Mouse (Mus musculus) testis, postnatal 14 days (tissue): ENCODE measurements around the gene Grm1.

Experiments
- DNase-seq: peaks from one replicate; pipeline ENCODE4 v3.0.0; 2021; ENCODE audit warnings: low spot score

Grm1 gene

GRCm38 (mm10) chr10:10710837-10711236, 371.3 kb downstream of the Grm1 start:
- DNase-seq, result no peak

DNA sequence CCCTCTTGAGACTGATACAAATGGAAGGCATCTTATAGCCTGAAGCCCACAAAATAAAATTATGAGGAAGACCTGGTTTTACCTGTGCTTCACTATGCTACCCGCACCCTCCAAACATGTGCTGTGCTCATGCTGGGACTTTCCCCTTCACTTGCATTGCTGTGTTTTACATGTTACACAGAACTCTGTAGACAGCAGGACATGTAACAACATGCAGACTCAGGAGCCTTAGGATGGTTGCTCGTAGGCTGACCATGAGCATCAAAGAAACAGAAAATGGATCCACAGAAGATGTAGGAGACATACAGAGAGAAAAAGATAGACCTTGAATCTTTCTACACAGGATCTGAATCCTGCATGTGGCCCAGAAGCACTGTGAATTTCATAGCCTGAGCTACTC, 371.8 kb downstream of the Grm1 start:
- no peak for DNase-seq

DNA sequence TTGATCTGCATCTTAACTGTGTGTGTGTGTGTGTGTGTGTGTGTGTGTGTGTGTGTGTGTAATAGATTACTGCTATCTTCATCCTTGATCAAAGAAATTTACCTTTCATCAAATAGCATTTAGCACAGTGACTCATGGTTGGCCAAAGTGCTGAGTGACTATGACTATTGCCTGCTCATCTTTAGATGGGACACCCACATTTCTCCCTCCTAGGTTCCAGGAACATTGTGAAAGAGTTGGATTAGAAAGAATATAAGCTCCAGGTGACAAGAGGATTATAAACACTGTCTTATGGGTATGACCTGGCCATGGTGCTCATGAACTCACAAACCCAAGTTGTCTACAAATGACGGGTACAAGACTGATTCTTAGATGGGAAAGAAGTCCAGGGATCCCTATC, 374.1 kb downstream of the Grm1 start:
- no peak for DNase-seq

- no peak for DNase-seq
Observed at GRCm38 (mm10) chr10:10701326-10701725, 380.8 kb downstream of the Grm1 start.

DNA sequence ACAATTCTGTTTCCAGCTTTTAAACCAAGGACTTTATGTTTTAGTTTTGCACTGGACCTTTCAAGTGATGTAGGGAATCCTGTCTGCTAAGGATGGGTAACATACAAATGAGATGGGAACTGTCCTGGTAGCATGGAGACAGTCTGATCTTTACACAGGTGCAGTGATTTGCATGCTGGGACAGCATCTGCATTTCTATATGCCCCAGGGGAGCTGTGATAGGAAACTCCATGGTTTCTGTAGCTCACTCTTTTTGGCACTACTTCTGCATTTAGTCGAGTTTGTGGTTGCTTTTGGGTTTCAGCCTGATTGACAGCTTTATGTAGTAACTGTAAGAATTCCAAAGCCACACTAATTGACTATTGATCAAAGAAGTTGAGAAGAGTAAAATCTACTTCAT, 381.3 kb downstream of the Grm1 start:
- DNase-seq, result no peak

GRCm38 (mm10) chr10:10697497-10697896, 384.7 kb downstream of the Grm1 start:
- no peak for DNase-seq

DNA sequence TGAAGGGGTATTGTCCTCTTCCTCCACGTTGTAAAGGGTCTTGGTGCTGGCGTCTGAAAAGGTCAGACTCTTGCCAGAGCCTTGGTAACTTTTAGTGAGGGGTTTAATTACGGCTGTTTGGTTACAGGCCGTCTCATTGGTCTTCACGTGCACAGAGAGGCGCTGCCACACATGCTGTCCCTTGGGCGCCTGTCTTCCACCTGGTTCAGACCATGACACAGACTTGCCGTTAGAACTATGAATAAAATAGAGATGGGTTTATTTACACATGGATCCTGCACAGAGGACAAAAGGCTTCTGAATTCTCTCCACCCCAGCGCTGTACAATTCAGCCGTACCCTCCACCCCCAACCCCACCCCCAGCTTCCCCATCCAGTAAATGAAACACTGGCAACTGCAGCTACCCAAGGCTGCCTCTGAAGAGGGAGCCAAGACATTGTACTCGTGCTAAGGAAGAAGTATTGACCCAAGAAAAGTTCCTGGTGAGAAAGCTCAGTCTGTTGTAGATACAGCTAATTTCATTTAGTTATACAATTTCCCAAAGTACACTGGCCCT, 392.4 kb downstream of the Grm1 start:
- DNase-seq, result no peak

GRCm38 (mm10) chr10:10688907-10689667, 393.1 kb downstream of the Grm1 start:
- no peak for DNase-seq

DNA sequence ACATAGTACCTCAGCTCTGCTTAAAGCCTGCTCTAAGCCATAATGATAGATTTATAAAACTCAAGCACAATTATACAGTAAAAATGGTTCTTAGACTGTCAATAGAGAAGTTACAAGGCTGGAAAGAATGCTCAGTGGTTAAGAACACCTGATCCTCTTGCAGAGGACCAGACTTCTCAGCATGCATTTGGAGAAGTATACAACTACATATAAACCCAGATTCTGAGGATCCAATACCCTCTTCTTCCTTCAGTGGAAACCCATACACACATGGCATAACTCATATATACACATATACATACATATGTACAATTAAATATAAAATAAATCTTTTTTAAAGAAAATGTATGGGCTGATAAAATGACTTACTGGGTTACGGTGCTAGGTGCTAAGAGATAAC, 401.1 kb downstream of the Grm1 start, which contains the start of gene Gm10944:
Gene Gm10944, plus strand, starts transcription at position 301 of the 400 bp plus-strand sequence.
- DNase-seq, result no peak

GRCm38 (mm10) chr10:10659976-10660375, 422.2 kb downstream of the Grm1 start:
- no peak for DNase-seq

DNA sequence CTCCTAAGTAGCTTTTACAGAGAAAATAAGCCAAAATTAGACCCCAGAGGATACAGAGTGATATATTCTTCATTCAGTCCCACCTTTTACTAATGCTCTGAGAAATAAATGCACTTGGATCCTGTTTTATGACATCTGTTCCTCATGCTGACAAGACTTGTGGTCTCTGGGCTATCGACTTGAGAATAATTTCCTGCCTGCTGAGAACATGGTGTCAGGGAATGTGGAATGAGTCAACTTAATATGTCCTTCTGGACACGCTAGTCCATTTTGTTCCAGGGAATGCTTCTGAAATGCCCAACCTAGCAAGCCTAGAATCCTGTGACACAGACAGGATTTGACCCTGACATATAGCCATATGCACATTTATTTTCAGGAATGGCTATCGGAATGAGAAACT, 423.0 kb downstream of the Grm1 start:
- DNase-seq, result no peak

GRCm38 (mm10) chr10:10656621-10657020, 425.5 kb downstream of the Grm1 start:
- DNase-seq, result no peak

DNA sequence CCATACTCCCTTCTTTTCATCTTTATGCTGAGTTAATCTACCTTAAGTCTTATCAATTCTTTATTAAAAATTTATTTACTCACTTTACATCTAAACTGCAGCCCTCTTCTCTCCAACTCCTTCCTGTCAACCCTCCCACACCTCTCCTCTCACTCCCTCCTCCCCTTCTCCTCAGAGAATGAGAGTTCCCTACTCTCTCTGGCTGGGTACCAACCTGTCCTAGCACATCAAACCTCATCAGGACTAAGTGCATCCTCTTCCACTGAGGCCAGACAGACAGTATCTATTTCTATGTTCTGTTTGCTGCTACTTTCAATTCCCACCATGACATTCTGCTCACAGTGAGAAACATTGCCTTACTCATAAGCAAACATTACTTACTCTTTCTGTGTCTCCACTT, 426.2 kb downstream of the Grm1 start:
- DNase-seq, result no peak
